Mouse (Mus musculus): ENCODE results near the gene Usp46. TPM values are rescaled to one million over a fixed set of nuclear protein-coding genes. Genes with fewer than 3 reads are reported as not detected.

Usp46 gene
- total and polyA plus RNA-seq, 3 experiments: 14.5 to 23.6 TPM; not detected in 1

DNA sequence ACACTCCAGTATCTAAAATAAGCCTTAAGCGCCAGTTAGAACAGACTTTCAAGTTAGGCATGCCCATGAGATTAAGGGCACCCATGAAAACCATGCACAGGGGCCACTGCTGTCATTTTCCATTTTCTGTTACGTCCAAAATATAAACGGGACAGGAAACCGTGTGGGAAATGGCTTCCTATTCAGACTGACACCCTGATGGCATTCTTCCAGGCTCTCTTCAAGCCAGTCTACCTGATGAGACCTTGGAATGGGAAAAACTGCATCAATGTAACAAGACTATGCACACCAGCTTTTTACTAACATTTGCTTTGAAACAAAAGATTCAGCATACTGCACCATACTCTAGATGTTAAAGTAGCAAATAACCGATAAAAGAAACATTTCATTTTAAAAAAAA lies 69.3 kb downstream of the Usp46 start:
- no peak overlapping the region for H3K9ac ChIP-seq (ENCODE audit: control insufficient read depth, low read depth, low read length, poor library complexity, severe bottlenecking)
- H3K36me3 ChIP-seq (ENCODE audit: control insufficient read depth in 1 of 2, insufficient read depth in 2 of 2, low read length in 2 of 2): peaks cover 9% of the 10 kb centered on the region in 2 experiments; a peak in 3 of 4 replicates
- DNase-seq (ENCODE audit: low read depth, low spot score): no peak
- H3K27me3 ChIP-seq (ENCODE audit: control insufficient read depth in 1 of 2, insufficient read depth in 2 of 2, low read length in 2 of 2): no peaks in the 10 kb centered on the region
- H3K79me2 ChIP-seq (ENCODE audit: control insufficient read depth, insufficient read depth, low read length, poor library complexity): no peaks in the 10 kb centered on the region
- peaks cover 0 to 12% of the 10 kb centered on the region in 2 experiments; a peak in 2 of 4 replicates for H3K4me1 ChIP-seq (ENCODE audit: control insufficient read depth in 1 of 2, insufficient read depth in 2 of 2, low read length in 2 of 2)
- H3K4me3 ChIP-seq (ENCODE audit: control insufficient read depth in 1 of 2, insufficient read depth in 1 of 2, low read depth in 2 of 2, low read length in 2 of 2): no peak overlapping the region
- no peaks in the 10 kb centered on the region for H3K9me3 ChIP-seq (replicated peaks; ENCODE audit: insufficient read depth, low read length)
- no peak overlapping the region for H3K27ac ChIP-seq (ENCODE audit: control insufficient read depth, low read depth, low read length)
- TF ChIP-seq ZC3H11A (IDR thresholded peaks at IDR 0.05; ENCODE audit: low read depth, low read length): no peak
- TF ChIP-seq UBTF (IDR thresholded peaks at IDR 0.05; ENCODE audit: borderline replicate concordance, insufficient read depth, low read depth, low read length): no peak

DNA sequence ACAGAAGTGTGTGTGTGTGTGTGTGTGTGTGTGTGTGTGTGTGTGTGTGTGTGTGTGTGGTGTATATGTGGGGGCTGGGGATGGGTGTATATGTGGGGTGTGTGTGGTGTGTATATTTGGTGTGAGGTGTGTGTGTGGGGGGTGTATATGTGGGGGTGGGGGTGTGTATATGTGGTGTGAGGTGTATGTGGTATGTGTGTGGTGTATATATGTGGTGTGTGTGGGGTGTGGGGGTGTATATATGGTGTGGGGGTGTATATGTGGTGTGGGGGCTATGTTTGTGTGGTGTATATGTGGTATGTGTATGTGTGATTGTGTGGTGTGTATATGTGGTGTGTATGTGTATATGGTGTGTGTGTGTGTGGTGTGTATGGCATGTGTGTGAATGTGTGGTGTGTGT lies 73.4 kb downstream of the Usp46 start:
- Histone ChIP-seq H3K4me1 (ENCODE audit: control insufficient read depth in 1 of 2, insufficient read depth in 2 of 2, low read length in 2 of 2) (no peaks in the 10 kb centered on the region), H3K79me2 (ENCODE audit: control insufficient read depth, insufficient read depth, low read length, poor library complexity) (no peaks in the 10 kb centered on the region), H3K9me3 (replicated peaks; ENCODE audit: insufficient read depth, low read length) (no peaks in the 10 kb centered on the region), H3K4me3 (ENCODE audit: control insufficient read depth in 1 of 2, insufficient read depth in 1 of 2, low read depth in 2 of 2, low read length in 2 of 2) (no peak overlapping the region), H3K27ac (ENCODE audit: control insufficient read depth, low read depth, low read length) (no peak overlapping the region), H3K27me3 (ENCODE audit: control insufficient read depth in 1 of 2, insufficient read depth in 2 of 2, low read length in 2 of 2) (no peaks in the 10 kb centered on the region), H3K9ac (ENCODE audit: control insufficient read depth, low read depth, low read length, poor library complexity, severe bottlenecking) (no peak overlapping the region), H3K36me3 (ENCODE audit: control insufficient read depth in 1 of 2, insufficient read depth in 2 of 2, low read length in 2 of 2) (peaks cover 0 to 5% of the 10 kb centered on the region in 2 experiments; a peak in 1 of 4 replicates)
- DNase-seq (ENCODE audit: low read depth, low spot score): no peak
- no peak for TF ChIP-seq MAFK (IDR thresholded peaks at IDR 0.05; ENCODE audit: borderline replicate concordance, low read depth, low read length)
- no peak for TF ChIP-seq ETS1 (IDR thresholded peaks at IDR 0.05; ENCODE audit: low read depth, low read length)
- TF ChIP-seq SIN3A (IDR thresholded peaks at IDR 0.05; ENCODE audit: low read length): no peak
- TF ChIP-seq MEF2A (IDR thresholded peaks at IDR 0.05; ENCODE audit: extremely low read depth, insufficient replicate concordance, low read depth, low read length, poor library complexity, severe bottlenecking): no peak
- no peak for TF ChIP-seq RCOR1 (IDR thresholded peaks at IDR 0.05; ENCODE audit: low read depth, low read length)
- no peak for TF ChIP-seq JUND (IDR thresholded peaks at IDR 0.05; ENCODE audit: low read depth, low read length)
- no peak for TF ChIP-seq ZMIZ1 (IDR thresholded peaks at IDR 0.05; ENCODE audit: low read depth, low read length)
- TF ChIP-seq TBP (IDR thresholded peaks at IDR 0.05; ENCODE audit: low read depth, low read length): no peak
- TF ChIP-seq ELF1 (IDR thresholded peaks at IDR 0.05; ENCODE audit: low read depth, low read length): no peak
- no peak for TF ChIP-seq MYC (IDR thresholded peaks at IDR 0.05; ENCODE audit: low read depth, low read length)
- TF ChIP-seq USF2 (IDR thresholded peaks at IDR 0.05; ENCODE audit: borderline replicate concordance in 1 of 2, insufficient read depth in 1 of 2, low read depth in 1 of 2, low read length in 2 of 2): no peak
- no peak for TF ChIP-seq SMC3 (IDR thresholded peaks at IDR 0.05; ENCODE audit: low read depth, low read length)
- no peak for TF ChIP-seq CTCF (IDR thresholded peaks at IDR 0.05 in 2 of 3, conservative IDR thresholded peaks at IDR 0.05 in 1 of 3; ENCODE audit: control insufficient read depth in 1 of 3, insufficient read depth in 1 of 3, low read depth in 2 of 3, low read length in 3 of 3, poor library complexity in 1 of 3, severe bottlenecking in 1 of 3)
- TF ChIP-seq NELFE (IDR thresholded peaks at IDR 0.05; ENCODE audit: low read depth, low read length): no peak
- no peak for TF ChIP-seq USF1 (IDR thresholded peaks at IDR 0.05; ENCODE audit: low read depth, low read length)
- no peak for TF ChIP-seq POLR2AphosphoS2 (IDR thresholded peaks at IDR 0.05; ENCODE audit: low read length)
- TF ChIP-seq MAZ (IDR thresholded peaks at IDR 0.05; ENCODE audit: low read depth, low read length): no peak
- TF ChIP-seq POLR2A (IDR thresholded peaks at IDR 0.05; ENCODE audit: control insufficient read depth in 1 of 2, insufficient read depth in 1 of 2, low read depth in 1 of 2, low read length in 2 of 2, poor library complexity in 1 of 2): no peak
- no peak for TF ChIP-seq NRF1 (IDR thresholded peaks at IDR 0.05; ENCODE audit: insufficient read depth, low read depth, low read length, poor library complexity, severe bottlenecking)
- TF ChIP-seq EP300 (IDR thresholded peaks at IDR 0.05; ENCODE audit: low read depth in 1 of 2, low read length in 2 of 2): no peak

All from MEL (cell line).